Mouse (Mus musculus): Measurements from ENCODE around the gene Lrrk1.

The Lrrk1 gene

DNA sequence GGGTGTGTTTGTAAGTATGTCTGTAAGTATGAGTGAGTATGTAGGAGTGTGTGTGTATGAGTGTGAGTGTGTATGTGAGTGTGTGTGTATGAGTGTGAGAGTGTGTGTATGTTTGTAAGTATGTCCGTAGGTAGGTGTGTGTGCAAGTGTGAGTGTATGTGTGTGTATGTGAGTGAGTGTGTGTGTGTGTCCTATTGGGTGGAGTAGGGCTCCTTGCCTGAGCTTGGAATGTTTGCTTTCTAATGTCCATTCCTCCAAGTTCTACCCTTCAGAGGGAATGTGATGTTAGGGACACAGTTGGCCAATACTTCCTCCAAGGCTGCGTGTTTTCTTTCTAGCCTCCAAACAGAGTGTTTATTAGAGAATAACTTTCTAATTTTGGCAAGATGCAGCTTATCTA lies 51.2 kb downstream of the Lrrk1 start:
- DNase-seq: no peak

DNA sequence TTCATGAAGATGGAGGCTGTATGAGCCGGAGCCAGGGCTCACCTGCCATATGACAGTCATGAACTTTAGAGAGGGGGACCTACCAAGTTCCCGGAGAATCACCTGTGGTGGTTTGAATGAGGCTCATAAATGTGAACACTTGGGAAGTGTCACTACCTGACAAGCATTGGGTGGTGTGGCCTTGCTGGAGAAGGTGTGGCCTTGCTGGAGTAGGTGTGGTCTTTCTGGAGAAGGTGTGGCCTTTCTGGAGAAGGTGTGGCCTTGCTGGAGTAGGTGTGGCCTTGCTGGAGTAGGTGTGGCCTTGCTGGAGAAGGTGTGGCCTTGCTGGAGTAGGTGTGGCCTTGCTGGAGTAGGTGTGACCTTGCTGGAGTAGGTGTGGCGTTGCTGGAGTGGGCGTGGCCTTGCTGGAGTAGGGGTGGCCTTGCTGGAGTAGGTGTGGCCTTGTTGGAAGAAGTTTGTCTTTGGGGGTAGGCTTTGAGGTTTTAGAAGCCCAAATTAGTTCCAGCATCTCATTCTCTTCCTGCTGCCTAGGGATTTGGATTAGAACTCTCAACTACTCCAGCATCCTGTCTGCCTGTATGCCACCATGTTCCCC lies 54.1 kb downstream of the Lrrk1 start:
- no peak for DNase-seq

DNA sequence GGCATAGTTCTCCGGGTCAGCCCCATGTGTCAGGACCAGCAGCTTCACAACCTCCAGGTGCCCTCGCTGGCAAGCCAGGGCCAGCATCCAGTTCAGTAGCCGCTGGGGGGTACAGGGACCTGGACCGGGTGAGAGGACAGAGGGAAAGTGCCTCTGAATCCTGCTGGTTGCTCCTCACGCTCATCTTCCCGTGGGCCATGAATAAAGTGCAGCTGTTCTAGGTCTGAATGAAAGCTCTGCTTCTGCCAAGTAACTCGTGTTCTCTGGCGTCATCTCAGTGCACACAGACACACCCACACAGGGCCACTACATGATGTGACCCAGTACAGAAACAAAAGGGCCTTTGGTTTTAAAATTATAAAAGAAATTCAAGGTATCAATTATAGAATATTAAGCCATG lies 55.8 kb downstream of the Lrrk1 start:
- no peak for DNase-seq

DNA sequence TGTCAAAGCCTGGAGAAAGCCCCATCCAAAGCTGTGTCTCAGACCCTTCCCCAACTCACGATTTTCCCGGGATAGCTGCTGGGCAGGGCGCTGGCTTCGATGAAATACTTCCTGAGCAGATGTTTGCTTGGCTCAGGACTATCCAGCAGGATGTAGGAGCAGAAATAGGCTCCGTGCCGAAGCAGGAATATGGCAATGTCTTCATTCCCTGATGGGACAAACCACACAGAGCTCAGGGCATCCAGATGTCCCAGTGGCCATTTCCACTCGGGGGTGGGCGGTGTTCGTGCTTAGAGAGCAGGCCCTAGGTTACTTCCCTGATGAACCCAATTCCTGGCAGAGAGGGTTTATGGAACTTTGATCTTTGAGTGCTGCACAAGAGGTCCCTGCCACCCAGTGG lies 57.5 kb downstream of the Lrrk1 start:
- no peak for DNase-seq

DNA sequence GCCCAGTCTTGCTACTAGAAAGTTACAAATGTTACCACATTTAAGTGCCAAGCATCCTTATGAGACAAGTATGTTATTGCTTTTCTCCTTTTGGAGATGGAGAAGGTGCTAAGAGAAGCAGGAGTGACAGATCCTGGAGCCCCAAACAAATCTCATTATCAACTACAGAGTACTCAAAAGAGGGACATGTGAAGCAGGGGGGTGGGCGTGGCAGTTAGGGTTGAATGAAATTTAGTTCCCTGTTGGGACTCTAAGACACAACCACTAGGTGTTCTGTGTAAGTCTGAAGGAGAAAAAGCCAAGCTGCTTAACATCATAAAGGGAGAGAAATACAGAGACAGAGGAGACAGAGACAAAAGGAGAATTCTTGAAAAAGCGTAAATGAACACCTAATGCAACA lies 60.6 kb downstream of the Lrrk1 start:
- no peak for DNase-seq

DNA sequence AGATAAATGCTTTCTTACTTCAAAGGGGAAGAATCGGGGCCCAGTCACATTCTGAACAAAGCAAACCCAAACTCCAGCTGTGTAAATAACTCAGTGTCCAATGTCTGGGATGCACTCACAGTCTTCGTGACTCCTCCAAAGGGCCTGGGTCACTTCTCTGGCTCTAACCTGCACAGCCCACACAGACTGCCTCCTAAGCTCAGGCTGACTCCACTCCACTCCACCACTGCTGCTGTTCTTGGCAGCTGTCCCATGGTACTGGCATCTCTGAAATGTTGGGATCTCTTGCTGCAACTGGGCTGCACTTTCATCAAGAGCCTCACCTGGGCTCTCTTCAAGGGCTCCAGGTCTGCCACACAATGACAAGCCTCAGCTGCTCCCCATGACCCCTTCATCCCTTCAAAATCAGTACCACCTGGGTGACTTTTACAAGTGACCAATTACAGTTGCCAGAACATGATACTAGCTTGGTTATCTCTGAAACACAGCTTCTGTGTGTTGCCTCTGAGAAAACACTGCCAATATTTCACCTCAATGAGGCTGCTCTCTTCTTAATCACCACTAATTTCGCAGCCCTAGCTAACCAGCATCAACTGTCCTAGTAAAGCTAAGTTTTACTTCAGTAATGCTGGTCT lies 62.6 kb downstream of the Lrrk1 start:
- no peak for DNase-seq

DNA sequence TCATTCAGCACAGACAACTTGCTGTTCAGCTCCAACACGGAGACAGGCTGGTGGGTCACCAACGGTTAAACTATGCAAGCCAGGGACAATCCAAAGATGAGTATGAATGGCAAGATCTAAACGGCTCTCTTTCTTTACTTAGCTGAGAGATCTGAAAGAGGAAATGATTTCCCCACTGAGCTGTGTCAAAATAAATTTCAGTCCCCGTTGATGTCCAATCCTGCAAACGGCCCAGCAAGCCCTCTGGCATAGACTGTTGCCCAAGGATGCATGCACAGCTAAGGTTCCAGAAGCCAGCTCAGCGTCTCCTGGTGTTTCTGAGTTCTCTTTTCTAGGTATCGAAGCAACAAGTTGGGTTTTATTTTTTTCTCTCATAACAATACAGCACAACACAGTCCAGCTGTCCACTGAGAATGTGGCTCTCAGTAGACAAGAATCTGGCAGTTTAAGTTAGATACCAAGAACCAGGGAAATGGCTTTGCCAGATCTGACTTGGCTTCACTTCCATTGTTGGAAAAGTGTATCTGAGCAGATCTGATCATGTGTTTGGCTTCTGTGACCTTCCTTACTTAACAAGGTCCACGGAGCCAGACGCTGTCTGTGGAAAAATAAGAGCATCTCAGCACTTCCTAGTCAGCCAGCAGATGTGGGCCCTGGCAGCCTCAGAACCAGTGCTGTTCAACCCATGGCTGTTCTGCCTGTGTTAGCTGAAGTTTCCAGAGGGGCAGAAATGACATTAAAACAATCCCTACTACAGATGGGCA lies 64.7 kb downstream of the Lrrk1 start:
- no peak for DNase-seq

DNA sequence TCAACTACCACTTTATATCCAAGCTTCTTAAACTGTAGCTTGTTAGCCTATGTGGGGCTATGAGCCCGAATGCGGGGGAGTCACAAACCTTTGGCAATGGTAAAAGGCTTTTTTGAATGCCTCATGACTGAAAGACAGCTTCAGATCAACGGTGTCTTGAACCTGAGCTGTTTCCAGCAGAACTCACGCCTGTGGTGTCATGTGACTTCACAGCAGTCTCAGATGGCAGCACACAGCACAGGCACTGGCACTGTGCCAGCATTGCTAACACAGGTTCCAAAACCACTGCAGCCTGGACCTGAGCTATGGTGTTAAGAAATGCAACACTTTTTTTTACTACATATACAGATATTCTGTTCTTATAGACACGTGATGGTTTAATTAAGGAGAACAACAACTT lies 67.2 kb downstream of the Lrrk1 start:
- DNase-seq: no peak

DNA sequence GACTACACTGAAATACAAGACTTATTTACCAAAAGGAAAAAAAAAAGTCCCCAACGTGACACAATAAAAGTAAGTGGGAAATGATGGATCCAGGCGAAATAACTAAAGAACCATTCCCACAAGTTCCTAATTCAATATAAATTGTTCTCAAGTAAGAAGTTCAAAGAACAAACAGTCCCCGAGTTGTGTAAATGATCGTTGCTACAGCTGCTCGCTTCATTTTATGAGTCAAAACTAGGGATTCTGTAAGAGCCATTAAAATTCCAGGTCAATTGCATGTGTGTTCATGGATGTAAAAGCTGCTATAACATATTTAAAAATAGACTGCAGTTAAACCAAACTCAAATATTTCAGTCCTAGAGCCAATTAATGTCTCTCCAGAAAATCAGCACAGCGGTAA lies 70.0 kb downstream of the Lrrk1 start:
- no peak for DNase-seq

DNA sequence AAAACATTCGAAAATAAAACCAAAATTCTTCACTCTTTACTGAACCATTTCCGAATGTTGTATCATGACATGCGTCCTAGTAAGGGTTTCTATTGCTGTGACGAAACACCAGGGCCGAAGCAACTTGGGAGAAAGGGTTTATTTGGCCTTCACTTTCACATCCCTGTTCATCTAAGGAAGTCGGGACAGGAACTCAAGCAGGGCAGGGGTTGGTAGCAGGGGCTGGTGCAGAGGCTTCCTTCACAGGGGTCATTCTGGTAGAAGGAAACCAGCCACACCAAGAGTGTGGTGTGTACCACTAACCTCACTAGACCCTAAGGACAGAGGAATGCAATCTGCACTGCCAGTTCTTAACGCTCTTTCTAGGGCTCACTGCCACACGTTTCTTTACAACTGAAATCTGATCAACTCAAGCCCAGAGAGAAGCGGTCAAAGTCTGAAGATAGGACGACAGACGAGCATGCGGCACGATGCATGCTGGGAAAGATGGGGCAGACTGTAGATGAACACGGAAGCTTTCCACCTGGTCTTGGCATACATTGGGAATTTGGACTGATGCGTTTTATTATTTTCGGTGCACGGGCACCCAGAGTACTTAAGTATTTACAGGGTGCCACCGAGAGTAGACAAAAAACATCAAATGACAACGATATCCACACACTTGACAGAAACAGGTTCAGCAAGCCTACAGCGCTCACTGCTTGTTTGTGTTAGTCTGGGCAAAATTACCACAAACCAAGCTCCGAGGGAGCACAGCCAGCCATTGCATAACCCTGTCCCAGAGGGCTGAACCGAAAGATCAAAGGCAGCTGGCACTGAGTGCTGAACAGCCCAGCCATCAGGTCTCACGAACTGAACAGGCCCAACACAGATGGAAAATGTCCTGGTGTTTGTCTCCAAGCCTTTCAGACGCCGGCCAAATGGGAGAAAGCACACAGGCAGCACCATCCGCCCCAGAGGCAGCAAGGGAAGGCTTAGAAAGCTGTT lies 77.2 kb downstream of the Lrrk1 start:
- DNase-seq: no peak

DNA sequence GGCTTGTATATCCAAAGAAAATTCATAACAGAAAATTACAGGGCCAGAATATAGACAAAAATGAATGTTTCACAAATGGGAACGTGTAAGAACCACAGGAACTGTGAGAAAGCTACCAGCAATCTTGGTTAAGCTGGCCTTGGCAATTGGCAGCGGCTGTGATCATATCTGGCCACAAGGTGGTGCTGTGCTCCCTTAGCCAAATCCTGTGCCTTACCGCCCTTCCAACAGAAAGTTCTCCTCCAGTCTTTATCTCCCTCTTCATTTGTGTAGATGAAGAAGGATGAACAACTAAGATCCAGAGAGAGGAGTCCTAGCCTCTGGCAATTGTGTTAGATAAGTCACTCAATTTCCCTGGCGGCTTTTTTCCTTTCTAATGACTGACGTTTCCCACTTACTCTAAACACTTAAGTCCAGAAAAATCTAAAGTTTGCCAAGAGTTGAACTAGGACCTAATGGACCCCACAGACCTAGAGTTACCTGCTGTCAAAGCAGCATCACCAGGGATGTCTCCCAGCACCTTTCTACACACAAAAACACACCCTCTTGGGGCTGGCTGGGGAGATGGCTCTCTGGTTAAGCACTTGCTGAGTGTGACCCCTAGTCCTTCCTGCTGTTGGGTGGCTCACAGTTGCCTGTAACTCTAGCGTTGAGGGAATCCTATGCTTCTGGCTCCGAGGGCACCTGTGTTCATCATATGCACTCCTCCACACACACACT lies 78.0 kb downstream of the Lrrk1 start:
- peak; percentile 29 for DNase-seq

DNA sequence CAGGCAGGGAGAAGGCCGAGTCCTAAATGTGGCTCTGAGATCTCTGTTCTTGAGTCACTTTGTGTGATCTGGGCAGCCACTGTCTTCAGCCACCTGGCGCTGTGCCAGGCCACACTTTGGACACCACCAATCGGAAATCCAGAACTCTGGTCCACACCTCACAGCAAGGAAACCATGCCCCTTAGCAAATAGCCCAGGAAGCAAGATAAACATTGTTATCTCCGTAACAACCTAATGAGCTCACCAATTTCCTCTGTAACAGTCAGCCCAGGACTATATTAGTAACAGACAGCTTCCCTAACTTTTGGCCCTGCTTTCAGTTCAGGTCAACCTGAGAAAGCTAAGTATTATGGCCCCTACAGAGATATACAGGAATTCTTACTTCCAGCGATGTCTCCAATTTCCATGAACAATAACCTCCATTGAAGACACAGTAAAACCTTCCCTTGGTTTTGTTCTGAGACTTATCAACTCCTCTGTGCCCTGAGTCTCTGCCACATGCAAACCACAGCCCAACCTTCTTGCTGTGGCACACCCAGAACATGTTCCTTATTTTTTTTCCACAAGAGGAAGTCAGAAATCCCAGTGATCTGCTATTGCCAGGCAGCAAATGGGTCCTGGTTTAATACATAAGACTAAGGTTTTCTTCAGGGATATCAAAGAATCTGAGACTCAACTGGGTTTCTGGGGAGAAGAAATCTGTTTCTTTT lies 78.8 kb downstream of the Lrrk1 start:
- DNase-seq: no peak

DNA sequence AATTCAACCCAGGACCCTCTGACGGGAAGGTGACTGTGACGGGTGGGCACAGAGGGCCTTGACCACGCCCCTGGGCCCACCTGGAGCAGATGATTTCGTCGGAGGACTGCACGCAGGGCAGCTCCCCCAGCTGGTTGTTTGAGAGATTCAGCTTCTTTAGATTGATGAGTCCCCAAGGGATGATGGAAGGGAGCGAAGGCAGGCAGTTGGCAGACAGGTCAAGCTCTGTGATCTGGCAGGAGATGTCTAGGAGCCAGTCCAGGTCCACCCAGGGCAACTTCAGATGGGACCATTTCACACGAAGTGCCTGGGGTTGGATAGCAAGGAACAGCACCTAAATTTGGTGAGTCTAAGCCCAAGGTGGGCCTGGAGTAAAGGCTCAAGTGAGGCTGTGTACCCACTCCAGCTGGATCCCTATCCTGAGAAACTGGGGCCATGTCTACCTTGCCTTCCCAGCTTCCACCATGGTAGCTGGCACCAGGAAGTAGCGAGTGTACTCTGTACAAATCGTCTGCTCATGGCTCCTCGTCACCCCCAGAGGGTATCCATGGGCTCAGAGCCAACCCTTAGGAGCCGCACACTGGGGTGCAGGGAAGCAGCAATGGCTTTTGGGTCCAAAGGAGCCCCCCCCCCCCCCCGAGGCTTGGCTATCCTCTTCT lies 79.4 kb downstream of the Lrrk1 start:
- DNase-seq: no peak

DNA sequence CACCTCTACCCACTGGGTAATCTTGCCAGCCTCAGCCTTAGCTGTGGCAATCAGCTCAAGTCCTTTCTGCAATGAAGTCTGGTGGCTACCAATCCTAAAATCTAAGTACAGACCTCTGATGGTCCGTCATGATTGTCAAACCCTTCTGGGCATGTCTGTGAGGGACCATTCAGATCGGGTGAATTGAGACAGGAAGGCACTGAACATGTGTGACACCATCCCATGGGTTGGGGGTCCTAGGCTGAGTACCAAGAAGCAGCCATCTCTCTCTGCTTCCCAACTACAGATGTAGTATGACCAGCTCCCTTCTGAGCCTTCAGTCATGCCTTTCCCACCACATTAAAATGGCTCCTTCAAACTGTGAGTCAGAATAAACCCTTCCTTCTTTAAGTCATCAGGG lies 80.4 kb downstream of the Lrrk1 start:
- no peak for DNase-seq

DNA sequence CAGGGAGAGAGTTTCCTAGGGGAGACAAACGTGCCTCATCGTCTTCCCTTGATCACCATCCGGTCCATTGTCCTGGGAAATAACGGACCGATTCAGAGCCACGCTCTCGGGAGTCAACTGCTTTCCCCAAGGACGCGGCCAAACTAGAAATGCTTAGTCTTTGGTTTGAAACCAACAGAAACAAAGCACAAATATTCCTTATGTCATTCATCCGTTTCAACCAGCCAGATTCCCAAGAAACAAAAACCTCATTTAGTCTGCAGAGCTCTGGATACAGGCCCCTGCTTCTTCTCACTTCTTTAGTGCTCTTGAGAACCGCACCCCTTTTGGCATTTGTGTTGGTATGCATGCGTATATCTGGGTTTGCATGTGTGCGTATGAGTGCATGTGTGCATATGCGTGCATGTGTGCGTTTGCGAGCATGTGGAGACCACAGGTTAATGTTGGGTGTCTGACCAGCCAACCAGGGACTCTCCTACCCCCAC lies 82.4 kb downstream of the Lrrk1 start:
- no peak for DNase-seq

DNA sequence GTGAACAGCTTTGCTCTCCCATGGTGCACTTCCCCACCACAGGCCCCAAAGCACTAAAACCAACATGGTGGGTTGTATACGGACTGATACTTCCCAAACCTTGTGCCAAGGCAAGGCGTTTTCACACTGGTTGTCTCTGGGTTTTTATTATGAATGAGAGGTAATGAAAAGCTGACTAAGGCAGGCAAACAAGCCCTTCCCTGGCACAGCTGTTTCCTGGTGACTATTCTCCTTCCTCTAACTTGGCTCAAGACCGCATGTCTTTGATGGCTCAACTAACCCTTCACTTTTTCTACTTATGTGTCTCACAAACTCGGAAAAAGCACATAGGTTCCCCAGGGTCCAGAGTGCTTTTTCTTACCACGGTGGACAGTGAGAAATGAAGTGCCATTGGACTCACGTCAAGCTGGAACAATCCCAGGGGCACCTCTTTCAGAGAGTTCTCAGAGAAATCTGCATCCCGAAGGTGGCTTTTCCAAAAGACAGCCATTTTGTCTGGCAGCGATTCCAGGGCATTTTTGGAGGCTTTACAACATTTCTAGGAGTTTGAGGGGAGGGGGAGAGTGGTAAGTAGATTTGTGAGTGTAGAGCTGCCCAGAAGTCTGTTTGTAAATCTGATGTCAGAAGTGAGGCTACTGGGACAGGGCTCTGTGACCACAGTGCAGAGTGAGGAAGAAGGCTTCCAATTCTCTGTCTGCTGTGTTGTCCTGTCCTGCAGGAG lies 83.0 kb downstream of the Lrrk1 start:
- no peak for DNase-seq

DNA sequence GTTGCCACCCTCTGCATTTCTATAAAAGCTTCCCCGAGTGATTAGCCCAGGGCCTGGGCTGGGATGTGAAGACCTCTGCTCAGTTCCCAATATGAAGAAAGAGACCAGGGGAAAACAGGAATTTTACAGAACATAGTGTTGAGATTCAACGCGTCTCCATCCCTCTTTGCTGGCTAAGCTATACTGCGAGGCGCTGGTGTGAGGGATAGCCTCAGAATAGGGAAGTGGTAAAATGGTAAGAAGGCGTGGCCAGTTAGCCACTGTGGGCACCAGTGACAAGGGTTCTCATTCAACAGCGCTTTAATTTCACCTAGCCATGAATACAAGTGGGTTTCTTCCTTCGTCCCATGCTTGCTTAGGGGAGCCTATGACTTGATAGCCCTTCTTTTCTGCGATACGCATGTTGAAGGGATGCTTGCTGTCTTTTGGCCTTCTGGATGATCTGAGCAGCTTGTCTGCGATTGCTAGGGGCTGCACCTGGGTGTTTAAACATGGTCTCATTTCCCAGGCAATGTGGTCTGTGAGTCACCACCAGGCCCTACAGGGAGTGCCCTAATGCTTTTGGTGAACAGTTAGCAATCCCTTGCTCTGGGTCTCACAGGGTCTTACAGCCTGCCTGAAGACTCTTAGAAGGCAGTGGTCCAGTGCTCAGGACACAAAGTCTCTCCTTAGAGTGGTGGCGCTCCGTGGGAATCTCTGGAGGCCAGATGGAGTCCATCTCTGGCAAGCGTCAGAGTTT lies 84.1 kb downstream of the Lrrk1 start:
- DNase-seq: no peak

DNA sequence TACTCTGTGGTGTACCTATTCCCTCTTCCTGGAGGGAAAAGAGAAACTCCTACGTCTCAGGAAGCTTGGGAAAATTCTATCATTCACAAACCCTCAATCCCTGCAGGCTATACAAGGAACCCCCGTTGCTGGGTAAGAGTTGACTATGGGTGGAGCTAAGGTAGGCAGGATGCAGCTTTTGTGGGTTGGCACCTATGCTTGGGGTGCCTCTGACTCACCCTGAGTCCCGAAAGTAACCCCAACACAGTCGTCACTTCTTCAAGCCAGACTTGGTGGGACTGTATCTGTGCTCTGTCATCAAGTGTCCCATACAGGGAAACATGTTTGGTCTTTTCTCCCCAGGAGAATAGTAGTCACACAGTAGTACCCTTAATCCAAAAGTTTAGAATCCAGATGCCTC lies 86.7 kb downstream of the Lrrk1 start:
- DNase-seq: no peak

DNA sequence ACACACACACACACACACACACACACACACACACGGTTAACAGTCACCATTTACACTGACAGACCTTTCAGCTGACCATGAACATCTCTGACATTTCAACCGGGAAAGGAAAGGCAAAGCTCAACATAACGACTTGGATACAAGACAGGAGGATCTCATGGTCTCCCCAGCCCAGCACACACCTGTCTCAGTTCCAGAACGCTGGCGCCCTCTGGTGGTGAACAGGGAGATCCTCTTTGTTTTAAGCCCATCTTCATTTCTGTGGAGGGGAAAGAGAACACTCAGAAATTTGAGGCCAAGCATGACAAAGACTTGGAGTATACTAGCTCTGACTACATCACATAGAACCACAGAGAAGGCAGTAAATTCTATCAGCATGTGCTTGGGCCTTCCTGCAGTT lies 87.5 kb downstream of the Lrrk1 start:
- DNase-seq: peak; percentile 82

DNA sequence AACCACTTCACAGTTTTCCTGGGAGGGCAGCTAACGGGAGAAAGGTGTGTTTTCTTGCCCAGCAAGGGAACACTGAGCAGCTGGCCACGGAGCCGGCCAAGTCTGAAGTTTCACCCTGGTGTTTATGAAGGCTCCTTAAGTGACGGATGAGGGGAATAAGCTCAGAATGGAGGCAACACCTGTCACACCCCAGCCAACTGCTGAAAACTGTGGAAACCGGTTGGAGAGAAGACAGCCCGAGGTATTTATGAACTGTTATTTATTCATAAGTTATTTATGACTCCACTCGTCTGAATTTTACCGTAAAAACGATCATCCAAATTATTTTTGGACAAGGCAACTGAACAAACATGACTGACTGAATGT lies 90.5 kb downstream of the Lrrk1 start:
- no peak for DNase-seq

All from cerebellum, adult 8-10 months (tissue).